Mouse (Mus musculus): Measurements from ENCODE around the gene Ubqln3. TPM values are rescaled to one million over a fixed set of nuclear protein-coding genes. Genes with fewer than 3 reads are reported as not detected.

Ubqln3 gene
- not detected for polyA plus RNA-seq (2021)

GRCm38 (mm10) chr7:104143179-104143578 lies at the start of gene Ubqln3:
Ubqln3 (minus strand) TSS chr7:104143279.
- DNase-seq (ENCODE audit: low read depth, low spot score) (no peak), ATAC-seq (no peak)
- TF ChIP-seq CTCF (IDR thresholded peaks at IDR 0.05) = no peak
- in situ Hi-C loops (cut with MboI; ENCODE audit: low pct_unique_long_range_greater_than_20kb) = no loop called here
- ChIA-PET POLR2A (no interaction called here), CTCF (no interaction called here)
- no peaks in the 10 kb centered on the region for H3K27me3 ChIP-seq

- DNase-seq (ENCODE audit: low read depth, low spot score) (no peak), ATAC-seq (no peak)
- ChIA-PET CTCF (no interaction called here), POLR2A (no interaction called here)
- in situ Hi-C loops (cut with MboI; ENCODE audit: low pct_unique_long_range_greater_than_20kb) = no loop called here
- no peak for TF ChIP-seq CTCF (IDR thresholded peaks at IDR 0.05)
- peaks cover 9% of the 10 kb centered on the region for H3K27me3 ChIP-seq
Observed at GRCm38 (mm10) chr7:104191275-104191674, 48.2 kb upstream of the Ubqln3 start.

- TF ChIP-seq CTCF (IDR thresholded peaks at IDR 0.05) = no peak
- POLR2A ChIA-PET = no interaction called here
- DNase-seq (ENCODE audit: low read depth, low spot score) (no peak), ATAC-seq (no peak)
- CTCF ChIA-PET = no interaction called here
- H3K27me3 ChIP-seq = peaks cover 5% of the 10 kb centered on the region
- in situ Hi-C loops (cut with MboI; ENCODE audit: low pct_unique_long_range_greater_than_20kb) = no loop called here
Observed at GRCm38 (mm10) chr7:104183292-104183691, 40.2 kb upstream of the Ubqln3 start, which contains the start of gene Olfr648. Olfr648 (minus strand) TSS chr7:104183392.

GRCm38 (mm10) chr7:104179074-104179473 lies 36.0 kb upstream of the Ubqln3 start:
- no peak for TF ChIP-seq CTCF (IDR thresholded peaks at IDR 0.05)
- DNase-seq (ENCODE audit: low read depth, low spot score) (no peak), ATAC-seq (no peak)
- ChIA-PET CTCF (no interaction called here), POLR2A (no interaction called here)
- H3K27me3 ChIP-seq = peaks cover 10% of the 10 kb centered on the region
- in situ Hi-C loops (cut with MboI; ENCODE audit: low pct_unique_long_range_greater_than_20kb) = no loop called here

- no peak for DNase-seq (ENCODE audit: low read depth, low spot score)
- in situ Hi-C loops (cut with MboI; ENCODE audit: low pct_unique_long_range_greater_than_20kb) = no loop called here
Observed at GRCm38 (mm10) chr7:104178422-104179054, 35.5 kb upstream of the Ubqln3 start.

GRCm38 (mm10) chr7:104175085-104175484 lies 32.0 kb upstream of the Ubqln3 start:
- no peak for TF ChIP-seq CTCF (IDR thresholded peaks at IDR 0.05)
- ChIA-PET POLR2A (no interaction called here), CTCF (no interaction called here)
- peaks cover 13% of the 10 kb centered on the region for H3K27me3 ChIP-seq
- DNase-seq (ENCODE audit: low read depth, low spot score) (no peak), ATAC-seq (no peak)
- in situ Hi-C loops (cut with MboI; ENCODE audit: low pct_unique_long_range_greater_than_20kb) = no loop called here

More at GRCm38 (mm10) chr7:104178422-104179054, 35.5 kb upstream of the Ubqln3 start:
- no peak for TF ChIP-seq CTCF (IDR thresholded peaks at IDR 0.05)
- POLR2A ChIA-PET = no interaction called here
- peaks cover 13% of the 10 kb centered on the region for H3K27me3 ChIP-seq
- ATAC-seq = no peak
- CTCF ChIA-PET = no interaction called here

GRCm38 (mm10) chr7:104169634-104170204 lies 26.6 kb upstream of the Ubqln3 start:
- POLR2A ChIA-PET = no interaction called here
- no peak for DNase-seq (ENCODE audit: low read depth, low spot score)
- peaks cover 3% of the 10 kb centered on the region for H3K27me3 ChIP-seq
- TF ChIP-seq CTCF (IDR thresholded peaks at IDR 0.05) = no peak
- in situ Hi-C loops (cut with MboI; ENCODE audit: low pct_unique_long_range_greater_than_20kb) = no loop called here
- no peak for ATAC-seq
- CTCF ChIA-PET = no interaction called here

- no peak for DNase-seq (ENCODE audit: low read depth, low spot score)
- no peaks in the 10 kb centered on the region for H3K27me3 ChIP-seq
- in situ Hi-C loops (cut with MboI; ENCODE audit: low pct_unique_long_range_greater_than_20kb) = no loop called here
- no peak for ATAC-seq
- TF ChIP-seq CTCF (IDR thresholded peaks at IDR 0.05) = no peak
- POLR2A ChIA-PET = no interaction called here
- CTCF ChIA-PET = no interaction called here
Observed at GRCm38 (mm10) chr7:104167105-104167504, 24.0 kb upstream of the Ubqln3 start.

GRCm38 (mm10) chr7:104150456-104150855 lies 7.4 kb upstream of the Ubqln3 start, which contains the start of gene Ubqlnl:
Ubqlnl (minus strand) TSS chr7:104150556.
- in situ Hi-C loops (cut with MboI; ENCODE audit: low pct_unique_long_range_greater_than_20kb) = no loop called here
- no peak for DNase-seq (ENCODE audit: low read depth, low spot score)
- no peak for TF ChIP-seq CTCF (IDR thresholded peaks at IDR 0.05)
- no peaks in the 10 kb centered on the region for H3K27me3 ChIP-seq
- CTCF ChIA-PET = no interaction called here
- POLR2A ChIA-PET = no interaction called here
- ATAC-seq = no peak

GRCm38 (mm10) chr7:104137305-104137704 lies 5.8 kb downstream of the Ubqln3 start, which contains the start of gene Olfr643:
Olfr643 (minus strand) TSS chr7:104137405.
- no peak for TF ChIP-seq CTCF (IDR thresholded peaks at IDR 0.05)
- in situ Hi-C loops (cut with MboI; ENCODE audit: low pct_unique_long_range_greater_than_20kb) = no loop called here
- DNase-seq (ENCODE audit: low read depth, low spot score) (no peak), ATAC-seq (no peak)
- ChIA-PET POLR2A (no interaction called here), CTCF (no interaction called here)
- H3K27me3 ChIP-seq = no peaks in the 10 kb centered on the region

GRCm38 (mm10) chr7:104129726-104130125 lies 13.4 kb downstream of the Ubqln3 start, which contains the start of gene Ubqln5:
Ubqln5 (minus strand) TSS chr7:104129826.
- CTCF ChIA-PET = no interaction called here
- no peak for ATAC-seq
- no peak for TF ChIP-seq CTCF (IDR thresholded peaks at IDR 0.05)
- no peak for DNase-seq (ENCODE audit: low read depth, low spot score)
- POLR2A ChIA-PET = no interaction called here
- in situ Hi-C loops (cut with MboI; ENCODE audit: low pct_unique_long_range_greater_than_20kb) = no loop called here
- H3K27me3 ChIP-seq = no peaks in the 10 kb centered on the region

GRCm38 (mm10) chr7:104104757-104104972 lies 38.4 kb downstream of the Ubqln3 start, which contains the start of gene Olfr646:
Olfr646 (plus strand) TSS chr7:104104873.
- ChIA-PET CTCF (no interaction called here), POLR2A (no interaction called here)
- in situ Hi-C loops (cut with MboI; ENCODE audit: low pct_unique_long_range_greater_than_20kb) = no loop called here
- TF ChIP-seq CTCF (IDR thresholded peaks at IDR 0.05) = no peak
- ATAC-seq (no peak), DNase-seq (ENCODE audit: low read depth, low spot score) (no peak)
- no peaks in the 10 kb centered on the region for H3K27me3 ChIP-seq
